Mouse (Mus musculus): ENCODE data around the gene Gm10096. TPM values are rescaled to one million over a fixed set of nuclear protein-coding genes. Genes with fewer than 3 reads are reported as not detected.

Gm10096 gene
- not detected in 2 replicates for polyA plus RNA-seq (2012; rRNA removed; ENCODE audit: low replicate concordance)

GRCm38 (mm10) chrX:28954602-28955001 is at the start of gene Gm10096:
Gene Gm10096, minus strand, starts transcription at chrX:28954702.

